Mouse (Mus musculus) limb, embryonic 12.5 days (tissue): ENCODE measurements at regions not wholly inside any gene's neighbourhood (a gene's known extent, or its start where the extent isn't known, plus 50 kb on each side); places are given as distances from the start of the nearest gene placed in this dataset.

ENCODE experiments used
- ATAC-seq: fragments of 200-750 bp; cut with Nextera tagmentation; 2 replicates; pipeline ENCODE4 v1.8.0; 2017; ENCODE audit warnings: low read depth, moderate TSS enrichment; ENCODE audit not compliant: insufficient number of reproducible peaks, insufficient read depth, low FRiP score, low TSS enrichment
- H3K27ac ChIP-seq: fragments of 300-500 bp; sonication (generic); 2 replicates; pipeline ENCODE4 v1.5.1; 2016; ENCODE audit warnings: mild to moderate bottlenecking, moderate library complexity
- H3K27me3 ChIP-seq: fragments of 300-500 bp; sonication (generic); 2 replicates; pipeline ENCODE4 v1.6.1; 2016; ENCODE audit warnings: mild to moderate bottlenecking, moderate library complexity
- H3K36me3 ChIP-seq: fragments of 300-500 bp; sonication (generic); 2 replicates; pipeline ENCODE4 v1.6.1; 2016; ENCODE audit warnings: mild to moderate bottlenecking, moderate library complexity
- H3K4me1 ChIP-seq: fragments of 300-500 bp; sonication (generic); replicated peaks from 2 replicates; pipeline ENCODE4 v1.6.1; 2016
- H3K4me2 ChIP-seq: fragments of 300-500 bp; sonication (generic); 2 replicates; pipeline ENCODE4 v1.6.1; 2016; ENCODE audit warnings: mild to moderate bottlenecking, moderate library complexity
- H3K4me3 ChIP-seq: fragments of 300-500 bp; sonication (generic); replicated peaks from 2 replicates; pipeline ENCODE4 v1.5.1; 2016; ENCODE audit warnings: mild to moderate bottlenecking
- H3K9ac ChIP-seq: fragments of 300-500 bp; sonication (generic); replicated peaks from 2 replicates; pipeline ENCODE4 v1.6.1; 2016; ENCODE audit warnings: mild to moderate bottlenecking, moderate library complexity
- H3K9me3 ChIP-seq: fragments of 300-500 bp; sonication (generic); 2 replicates; pipeline ENCODE4 v1.6.1; 2016; ENCODE audit warnings: mild to moderate bottlenecking, moderate library complexity
- WGBS: fragments of 180-500 bp; shearing (Covaris S2); methylation state at CpG from one replicate; pipeline ENCODE4 v1.1.7; 2016; 5-methylcytosine and 5-hydroxymethylcytosine counted together

GRCm38 (mm10) chr14:25266846-25267245 is 192.1 kb upstream of the Zmiz1 start:
- 54% methylated on average over 4 of the region's 4 CpGs for WGBS
- Histone ChIP-seq H3K27me3 (no peaks in the 10 kb centered on the region; the same call in 1 of the 2 replicates), H3K36me3 (no peaks in the 10 kb centered on the region), H3K27ac (no peak overlapping the region), H3K9ac (no peak overlapping the region), H3K4me1 (peaks cover 50% of the 10 kb centered on the region), H3K4me3 (no peak overlapping the region), H3K4me2 (no peak overlapping the region), H3K9me3 (no peaks in the 10 kb centered on the region)
- ATAC-seq: no peak

GRCm38 (mm10) chr14:25268090-25268631 is 190.8 kb upstream of the Zmiz1 start:
- peak; percentile 48; the same call in 1 of the 2 replicates for ATAC-seq
- H3K4me2 ChIP-seq: no peak overlapping the region
- no peak overlapping the region for H3K9ac ChIP-seq
- H3K4me3 ChIP-seq: no peak overlapping the region
- 35% methylated on average over 13 of the region's 13 CpGs for WGBS
- H3K27me3 ChIP-seq: no peaks in the 10 kb centered on the region; the same call in 1 of the 2 replicates
- H3K36me3 ChIP-seq: no peaks in the 10 kb centered on the region
- H3K9me3 ChIP-seq: no peaks in the 10 kb centered on the region
- H3K4me1 ChIP-seq: peaks cover 58% of the 10 kb centered on the region
- peak overlapping the region; percentile 76 for H3K27ac ChIP-seq

GRCm38 (mm10) chr14:25270227-25270876 is 188.6 kb upstream of the Zmiz1 start:
- Histone ChIP-seq H3K4me2 (no peak overlapping the region), H3K9me3 (no peaks in the 10 kb centered on the region), H3K36me3 (no peaks in the 10 kb centered on the region), H3K4me3 (no peak overlapping the region), H3K9ac (no peak overlapping the region), H3K4me1 (peaks cover 64% of the 10 kb centered on the region), H3K27ac (no peak overlapping the region), H3K27me3 (no peaks in the 10 kb centered on the region; the same call in 1 of the 2 replicates)
- no peak for ATAC-seq
- WGBS: 35% methylated on average over 11 of the region's 11 CpGs

GRCm38 (mm10) chr14:25272366-25273156 is 186.4 kb upstream of the Zmiz1 start:
- Histone ChIP-seq H3K27ac (peak overlapping the region; percentile 12; the same call in 1 of the 2 replicates), H3K9ac (no peak overlapping the region), H3K36me3 (no peaks in the 10 kb centered on the region), H3K4me2 (no peak overlapping the region), H3K27me3 (no peaks in the 10 kb centered on the region; the same call in 1 of the 2 replicates), H3K4me1 (peaks cover 55% of the 10 kb centered on the region), H3K9me3 (no peaks in the 10 kb centered on the region), H3K4me3 (no peak overlapping the region)
- 47% methylated on average over 10 of the region's 11 CpGs for WGBS
- no peak for ATAC-seq

- H3K27ac ChIP-seq: no peak overlapping the region
- no peak overlapping the region for H3K9ac ChIP-seq
- no peaks in the 10 kb centered on the region; the same call in 1 of the 2 replicates for H3K27me3 ChIP-seq
- no peak overlapping the region for H3K4me2 ChIP-seq
- H3K4me3 ChIP-seq: no peak overlapping the region
- H3K4me1 ChIP-seq: peaks cover 26% of the 10 kb centered on the region
- no peaks in the 10 kb centered on the region for H3K36me3 ChIP-seq
- ATAC-seq: no peak
- no peaks in the 10 kb centered on the region for H3K9me3 ChIP-seq
Observed at GRCm38 (mm10) chr14:25279751-25280150, 179.2 kb upstream of the Zmiz1 start.

- H3K4me3 ChIP-seq: no peak overlapping the region
- H3K27me3 ChIP-seq: no peaks in the 10 kb centered on the region
- no peaks in the 10 kb centered on the region for H3K9me3 ChIP-seq
- no peak overlapping the region for H3K9ac ChIP-seq
- WGBS: 75% methylated on average over 1 of the region's 1 CpGs
- ATAC-seq: no peak
- no peaks in the 10 kb centered on the region for H3K36me3 ChIP-seq
- peaks cover 25% of the 10 kb centered on the region for H3K4me1 ChIP-seq
- no peak overlapping the region for H3K27ac ChIP-seq
- H3K4me2 ChIP-seq: no peak overlapping the region
Observed at GRCm38 (mm10) chr14:25292557-25292956, 166.4 kb upstream of the Zmiz1 start.

- Histone ChIP-seq H3K4me1 (peaks cover 25% of the 10 kb centered on the region), H3K9me3 (no peaks in the 10 kb centered on the region), H3K9ac (no peak overlapping the region), H3K27ac (no peak overlapping the region), H3K36me3 (no peaks in the 10 kb centered on the region), H3K4me3 (no peak overlapping the region), H3K4me2 (no peak overlapping the region), H3K27me3 (no peaks in the 10 kb centered on the region)
- ATAC-seq: no peak
- 25% methylated on average over 4 of the region's 4 CpGs for WGBS
Observed at GRCm38 (mm10) chr14:25294226-25294625, 164.8 kb upstream of the Zmiz1 start.

GRCm38 (mm10) chr14:25295688-25296350 is 163.2 kb upstream of the Zmiz1 start:
- Histone ChIP-seq H3K4me3 (no peak overlapping the region), H3K36me3 (no peaks in the 10 kb centered on the region), H3K4me1 (peaks cover 26% of the 10 kb centered on the region), H3K27ac (0 out of 2 replicates have a peak overlapping the region, but pooled peaks have one; percentile 35), H3K4me2 (no peak overlapping the region), H3K9me3 (no peaks in the 10 kb centered on the region), H3K27me3 (no peaks in the 10 kb centered on the region), H3K9ac (no peak overlapping the region)
- ATAC-seq: no peak
- WGBS: 42% methylated on average over 5 of the region's 5 CpGs

GRCm38 (mm10) chr14:25299673-25300190 is 159.3 kb upstream of the Zmiz1 start:
- no peaks in the 10 kb centered on the region; the same call in 1 of the 2 replicates for H3K27me3 ChIP-seq
- no peaks in the 10 kb centered on the region for H3K9me3 ChIP-seq
- no peak for ATAC-seq
- H3K27ac ChIP-seq: no peak overlapping the region
- no peak overlapping the region for H3K9ac ChIP-seq
- H3K4me2 ChIP-seq: no peak overlapping the region
- no peak overlapping the region for H3K4me3 ChIP-seq
- 74% methylated on average over 3 of the region's 3 CpGs for WGBS
- peaks cover 36% of the 10 kb centered on the region for H3K4me1 ChIP-seq
- no peaks in the 10 kb centered on the region for H3K36me3 ChIP-seq

GRCm38 (mm10) chr14:25301336-25302031 is 157.5 kb upstream of the Zmiz1 start:
- H3K9me3 ChIP-seq: no peaks in the 10 kb centered on the region
- 33% methylated on average over 9 of the region's 9 CpGs for WGBS
- H3K36me3 ChIP-seq: no peaks in the 10 kb centered on the region
- H3K27me3 ChIP-seq: no peaks in the 10 kb centered on the region; the same call in 1 of the 2 replicates
- H3K9ac ChIP-seq: no peak overlapping the region
- no peak overlapping the region for H3K4me3 ChIP-seq
- ATAC-seq: no peak
- H3K4me1 ChIP-seq: peaks cover 40% of the 10 kb centered on the region
- H3K4me2 ChIP-seq: no peak overlapping the region
- H3K27ac ChIP-seq: no peak overlapping the region
